Mouse (Mus musculus) left cerebral cortex, adult 8-10 months (tissue): ENCODE results near the gene Acr. TPM values are rescaled to one million over a fixed set of nuclear protein-coding genes. Genes with fewer than 3 reads are reported as not detected.

Experiments
- DNase-seq, 2 experiments: peaks; one replicate each; pipeline ENCODE4 v3.0.0; 2022; ENCODE audit warnings: low spot score in 2 of 2
- total RNA-seq, 4 experiments: library from RNA; stranded (reverse); gene quantifications; 2 replicates each; pipeline ENCODE4 v1.2.4; 2022

Gene Acr
- total RNA-seq, 4 experiments from 2014 or later = 1.6 to 3.5 (median 2.3) TPM

DNA sequence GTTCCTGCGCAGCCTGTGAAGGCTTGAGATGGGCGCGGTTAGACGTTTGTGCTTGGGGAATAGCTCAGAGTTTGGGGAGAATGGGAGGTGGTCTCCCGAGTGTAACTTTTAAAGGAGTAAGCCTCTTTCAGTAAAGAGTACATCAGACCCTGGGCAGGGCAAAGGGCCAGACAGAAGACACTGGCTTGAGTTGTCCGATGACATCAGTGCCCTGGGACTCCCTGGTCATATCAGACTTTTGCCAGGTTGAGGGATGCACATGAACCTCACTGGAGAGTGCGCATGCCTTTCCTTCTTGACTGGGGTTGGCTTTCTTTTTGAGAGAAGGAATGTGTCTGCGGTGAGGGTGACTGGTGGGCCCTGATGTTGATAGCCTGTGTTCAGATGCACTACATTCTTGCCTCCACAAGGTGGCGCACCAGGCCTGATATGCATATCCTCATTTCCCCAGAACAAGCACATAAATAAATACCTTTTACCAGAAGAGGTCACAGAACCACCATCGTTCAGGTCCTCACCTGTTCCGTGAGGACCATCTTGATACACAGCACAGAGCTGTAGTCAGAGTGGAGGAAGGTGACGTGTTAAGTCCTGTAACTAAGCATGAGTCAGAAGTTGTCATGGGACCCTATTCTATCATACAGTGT, 54.3 kb downstream of the Acr start:
- DNase-seq = peak in 1 of 2 experiments; percentile 44

DNA sequence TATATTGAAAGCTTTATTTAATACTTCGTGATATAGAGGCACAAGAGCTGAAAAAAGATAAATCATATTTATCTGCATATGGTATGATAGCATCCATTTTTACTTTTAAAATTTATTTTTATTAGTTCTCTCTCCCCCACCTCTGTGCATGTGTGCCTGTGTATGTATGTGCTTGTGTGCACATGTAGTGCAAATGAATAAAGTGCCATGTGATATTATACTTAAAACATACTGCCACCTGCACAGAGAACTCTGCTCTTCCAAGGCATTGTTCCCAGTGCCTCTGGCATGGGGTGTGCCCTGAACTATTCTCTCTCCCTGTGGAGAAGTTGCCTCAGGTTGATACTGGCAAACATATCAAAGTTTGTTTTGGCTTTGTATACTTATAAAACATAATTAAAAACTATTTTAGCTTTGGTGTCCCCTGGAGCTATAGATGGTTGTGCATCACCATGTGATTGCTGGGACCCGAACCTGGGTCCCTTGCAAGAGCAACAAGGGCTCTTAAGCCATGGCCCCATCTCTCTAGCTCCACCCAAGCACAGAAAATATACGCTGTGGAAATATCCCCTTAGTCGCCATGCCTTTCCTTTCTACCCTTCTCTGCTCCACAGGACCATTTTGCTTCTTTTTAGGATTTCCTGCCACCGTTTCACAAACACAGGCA, 55.0 kb downstream of the Acr start:
- DNase-seq = no peak

DNA sequence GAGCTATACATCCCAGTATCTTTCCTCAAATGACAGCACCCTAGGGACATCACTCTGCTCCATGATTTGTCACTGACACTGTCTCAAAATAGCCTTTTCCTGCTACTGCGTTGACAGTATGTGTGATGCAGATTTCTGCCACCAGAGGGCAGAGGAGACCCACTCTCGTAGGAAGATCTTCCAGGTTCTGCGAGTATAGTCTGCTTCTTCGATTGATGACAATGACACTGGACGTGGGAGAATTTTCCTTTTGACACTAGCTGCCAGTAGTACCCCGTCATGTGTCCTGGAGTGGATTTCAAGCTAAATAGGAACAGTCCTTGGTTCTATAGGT, 55.5 kb downstream of the Acr start:
- peak; percentile 31 to 61 for DNase-seq

Other genes starting within 250 kb of the Acr start
- gene Adm2, start 245.6 kb upstream of the Acr start, total RNA-seq = not detected
- not detected for gene Miox, start 233.9 kb upstream of the Acr start, total RNA-seq
- 10 to 100 TPM; 15.7 to 22.6 (median 19.9) TPM for gene Lmf2, start 212.7 kb upstream of the Acr start, total RNA-seq
- gene Ncaph2, start 212.6 kb upstream of the Acr start, total RNA-seq = 100 to 1,000 TPM in 3 of 4 experiments, 10 to 100 TPM in 1; 98.3 to 110 (median 107) TPM
- 10 to 100 TPM; 23.2 to 28.0 (median 26.8) TPM for gene Sco2, start 194.5 kb upstream of the Acr start, total RNA-seq
- 1 to 10 TPM in 2 of 4 experiments, under 1 TPM in 2; 0.57 to 1.4 (median 0.90) TPM for gene Tymp, start 191.3 kb upstream of the Acr start, total RNA-seq
- 1 to 10 TPM; 1.9 to 3.8 (median 2.8) TPM for gene Odf3b, start 189.0 kb upstream of the Acr start, total RNA-seq
- gene Klhdc7b, start 183.4 kb upstream of the Acr start, total RNA-seq = 1 to 10 TPM in 1 of 4 experiments, under 1 TPM in 3; 0.70 to 1.1 (median 0.87) TPM
- gene Syce3, start 157.8 kb upstream of the Acr start, total RNA-seq = not detected
- gene Cpt1b, start 142.5 kb upstream of the Acr start, total RNA-seq = 1 to 10 TPM; 1.2 to 2.2 (median 1.5) TPM
- 1 to 10 TPM; 1.4 to 2.2 (median 1.5) TPM for gene C730034F03Rik, start 138.7 kb upstream of the Acr start, total RNA-seq
- gene Gm44502, start 138.6 kb upstream of the Acr start, total RNA-seq = under 1 TPM in 1 of 4 experiments, not detected in 3; 0.37 TPM
- 10 to 100 TPM; 37.4 to 49.3 (median 42.9) TPM for gene Chkb, start 138.4 kb upstream of the Acr start, total RNA-seq
- 100 to 1,000 TPM; 240 to 262 (median 246) TPM for gene Mapk8ip2, start 114.4 kb upstream of the Acr start, total RNA-seq
- gene Arsa, start 90.9 kb upstream of the Acr start, total RNA-seq = 10 to 100 TPM; 31.8 to 37.3 (median 35.9) TPM
- gene Shank3, start 68.7 kb upstream of the Acr start, total RNA-seq = 100 to 1,000 TPM; 192 to 223 (median 197) TPM
- 10 to 100 TPM; 28.8 to 35.7 (median 33.1) TPM for gene Rabl2, start 23.6 kb downstream of the Acr start, total RNA-seq